Mouse (Mus musculus): ENCODE measurements at regions not wholly inside any gene's neighbourhood (a gene's known extent, or its start where the extent isn't known, plus 50 kb on each side); places are given as distances from the start of the nearest gene placed in this dataset.

- no peak for TF ChIP-seq CTCF (IDR thresholded peaks at IDR 0.05)
- TF ChIP-seq EP300 (IDR thresholded peaks at IDR 0.05): no peak
Observed at GRCm38 (mm10) chr9:50142756-50143155, 202.0 kb downstream of the Rpl10-ps3 start.

All from lung, postnatal 0 days (tissue).